In genomic region chr16:87440184-87440686, GRCm38 (mm10) we compare ENCODE assay signal across 8 mouse cellular contexts. TPM values are rescaled to one million over a fixed set of nuclear protein-coding genes. Genes with fewer than 3 reads are reported as not detected.
DNase-seq lines count a peak whose midpoint lies in the region; ATAC-seq and TF ChIP-seq lines count a peak whose summit lies in the region.

TSS of gene Rwdd2b (minus strand) at chr16:87440573.

- peak within 1 kb of the TSS; percentile 96 for H3K9ac ChIP-seq in heart, embryonic 15.5 days
- H3K9ac ChIP-seq in liver, embryonic 14.5 days (replicated peaks), result peak within 1 kb of the TSS; percentile 76
- peak within 1 kb of the TSS; percentile 85 for H3K9ac ChIP-seq in neural tube, embryonic 11.5 days (ENCODE audit: low read length)
- peak within 1 kb of the TSS; percentile 81 for H3K9ac ChIP-seq in stomach, postnatal 0 days (ENCODE audit: low read length)

- H3K36me3 ChIP-seq in forebrain, embryonic 10.5 days (replicated peaks), result no peaks in the 10 kb centered on the region
- peaks cover 5% of the 10 kb centered on the region; the same call in 1 of the 2 replicates for H3K36me3 ChIP-seq in heart, embryonic 15.5 days
- no peaks in the 10 kb centered on the region for H3K36me3 ChIP-seq in liver, embryonic 14.5 days (replicated peaks; ENCODE audit: control insufficient read depth, insufficient read depth, low read depth)
- H3K36me3 ChIP-seq in neural tube, embryonic 11.5 days (ENCODE audit: control insufficient read depth, insufficient read depth, low read length), result no peaks in the 10 kb centered on the region
- H3K36me3 ChIP-seq in stomach, postnatal 0 days (ENCODE audit: control insufficient read depth, insufficient read depth, low read length), result no peaks in the 10 kb centered on the region

- WGBS in forebrain, embryonic 10.5 days, result under 1% methylated on average over 38 of the region's 38 CpGs
- WGBS in heart, embryonic 15.5 days, result under 1% methylated on average over 38 of the region's 38 CpGs
- WGBS in liver, embryonic 14.5 days (ENCODE audit: insufficient replicate concordance), result under 1% methylated on average over 38 of the region's 38 CpGs
- under 1% methylated on average over 38 of the region's 38 CpGs for WGBS in neural tube, embryonic 11.5 days
- WGBS in stomach, postnatal 0 days, result under 1% methylated on average over 38 of the region's 38 CpGs

- peaks cover 14% of the 10 kb centered on the region for H3K4me1 ChIP-seq in forebrain, embryonic 10.5 days
- H3K4me1 ChIP-seq in heart, embryonic 15.5 days (replicated peaks), result peaks cover 14% of the 10 kb centered on the region
- H3K4me1 ChIP-seq in liver, embryonic 14.5 days (replicated peaks; ENCODE audit: control insufficient read depth in 2 of 2, insufficient read depth in 2 of 2, low read length in 1 of 2), result peaks cover 11 to 13% of the 10 kb centered on the region in 2 experiments
- no peaks in the 10 kb centered on the region for H3K4me1 ChIP-seq in neural tube, embryonic 11.5 days (ENCODE audit: control insufficient read depth, insufficient read depth, low read length)
- H3K4me1 ChIP-seq in stomach, postnatal 0 days (replicated peaks; ENCODE audit: control insufficient read depth, insufficient read depth), result no peaks in the 10 kb centered on the region; the same call in 1 of the 2 replicates

- peak within 1 kb of the TSS; percentile 86 for H3K4me2 ChIP-seq in heart, embryonic 15.5 days
- peak within 1 kb of the TSS; percentile 96 for H3K4me2 ChIP-seq in liver, embryonic 14.5 days (ENCODE audit: low read depth)
- peak within 1 kb of the TSS; percentile 78 for H3K4me2 ChIP-seq in neural tube, embryonic 11.5 days (ENCODE audit: low read depth)
- H3K4me2 ChIP-seq in stomach, postnatal 0 days (replicated peaks; ENCODE audit: low read depth), result peak within 1 kb of the TSS; percentile 70

- peak; percentile 93 for ATAC-seq in heart, embryonic 15.5 days (replicated peaks; ENCODE audit: insufficient number of reproducible peaks, insufficient read depth, low FRiP score, low read depth)
- ATAC-seq in liver, embryonic 14.5 days (ENCODE audit: insufficient read depth), result peak; percentile 98
- peak; percentile 96 for ATAC-seq in neural tube, embryonic 11.5 days (ENCODE audit: insufficient read depth, low FRiP score, low TSS enrichment)
- ATAC-seq in stomach, postnatal 0 days (ENCODE audit: low FRiP score, low TSS enrichment), result peak; percentile 96

- peak within 1 kb of the TSS; percentile 96 for H3K27ac ChIP-seq in forebrain, embryonic 10.5 days
- peak within 1 kb of the TSS; percentile 94 for H3K27ac ChIP-seq in heart, embryonic 15.5 days
- peak within 1 kb of the TSS; percentile 34 for H3K27ac ChIP-seq in liver, embryonic 14.5 days
- peak within 1 kb of the TSS; percentile 80 for H3K27ac ChIP-seq in neural tube, embryonic 11.5 days (ENCODE audit: low read depth, low read length)
- peak within 1 kb of the TSS; percentile 93 for H3K27ac ChIP-seq in stomach, postnatal 0 days (replicated peaks)

- H3K4me3 ChIP-seq in forebrain, embryonic 10.5 days, result peak within 1 kb of the TSS; percentile 83
- H3K4me3 ChIP-seq in heart, embryonic 15.5 days, result peak within 1 kb of the TSS; percentile 97
- H3K4me3 ChIP-seq in liver, embryonic 14.5 days (ENCODE audit: insufficient read depth in 1 of 2, low read depth in 2 of 2, low read length in 2 of 2), result peak within 1 kb of the TSS; percentile 63 to 70
- H3K4me3 ChIP-seq in neural tube, embryonic 11.5 days (ENCODE audit: low read depth, low read length), result peak within 1 kb of the TSS; percentile 75
- peak within 1 kb of the TSS; percentile 71 for H3K4me3 ChIP-seq in stomach, postnatal 0 days (ENCODE audit: low read depth, low read length)

- DNase-seq in CD8-positive naive resting alpha-beta T cell, adult 2 months (ENCODE audit: low read depth in 2 of 2, low spot score in 2 of 2), result peak; percentile 88 to 90
- DNase-seq in c-Kit-positive CD71-negative TER-119-negative erythroid progenitor cells, embryonic 14.5 days (ENCODE audit: low read depth), result peak; percentile 95
- DNase-seq in forebrain, embryonic 10.5 days (ENCODE audit: extremely low spot score, low spot score), result peak; percentile 90
- DNase-seq in kidney, postnatal 25 days, result peak; percentile 97
- DNase-seq in liver, embryonic 14.5 days (ENCODE audit: low read depth in 3 of 3, low spot score in 3 of 3), result peak; percentile 88 to 92 (median 88)
- DNase-seq in neural tube, embryonic 11.5 days (ENCODE audit: low spot score), result peak; percentile 93
- DNase-seq in stomach, postnatal 0 days (ENCODE audit: low spot score), result peak; percentile 94

- TF ChIP-seq EP300 in liver, embryonic 14.5 days (IDR thresholded peaks at IDR 0.05; ENCODE audit: low read depth), result no peak
- TF ChIP-seq EP300 in stomach, postnatal 0 days (optimal IDR thresholded peaks at IDR 0.05), result no peak

- no peaks in the 10 kb centered on the region for H3K9me3 ChIP-seq in forebrain, embryonic 10.5 days
- no peaks in the 10 kb centered on the region for H3K9me3 ChIP-seq in heart, embryonic 15.5 days (replicated peaks)
- H3K9me3 ChIP-seq in liver, embryonic 14.5 days (ENCODE audit: control insufficient read depth, low read length), result no peaks in the 10 kb centered on the region
- H3K9me3 ChIP-seq in neural tube, embryonic 11.5 days (ENCODE audit: control insufficient read depth, low read length), result no peaks in the 10 kb centered on the region
- H3K9me3 ChIP-seq in stomach, postnatal 0 days (ENCODE audit: control insufficient read depth, low read length), result no peaks in the 10 kb centered on the region

- TF ChIP-seq CTCF in liver, embryonic 14.5 days (IDR thresholded peaks at IDR 0.05; ENCODE audit: low read depth), result 0 out of 2 replicates have a peak, but pooled peaks have one; percentile 3
- TF ChIP-seq CTCF in stomach, postnatal 0 days (IDR thresholded peaks at IDR 0.05; ENCODE audit: low read depth), result no peak

- no peaks in the 10 kb centered on the region for H3K27me3 ChIP-seq in forebrain, embryonic 10.5 days (ENCODE audit: poor library complexity, severe bottlenecking)
- no peaks in the 10 kb centered on the region for H3K27me3 ChIP-seq in heart, embryonic 15.5 days
- H3K27me3 ChIP-seq in liver, embryonic 14.5 days (ENCODE audit: control insufficient read depth, insufficient read depth, low read length), result no peaks in the 10 kb centered on the region
- no peaks in the 10 kb centered on the region for H3K27me3 ChIP-seq in neural tube, embryonic 11.5 days (ENCODE audit: control insufficient read depth, insufficient read depth, low read length)
- no peaks in the 10 kb centered on the region for H3K27me3 ChIP-seq in stomach, postnatal 0 days (ENCODE audit: control insufficient read depth, insufficient read depth, low read length)

RNA-seq across cellular contexts. Expression of gene Rwdd2b, which starts in this region (rescaled TPM):
- 10.5 and 11.2 TPM in 2 replicates for polyA plus RNA-seq in forebrain, embryonic 10.5 days (2016; fragmentation: Nextera tagmentation; extraction: Ambion mirVana)
- 10.9 and 11.1 TPM in 2 replicates for polyA plus RNA-seq in heart, embryonic 15.5 days (2015; fragmentation: Nextera tagmentation; extraction: Ambion mirVana)
- 2.4 and 2.7 TPM in 2 replicates for polyA plus RNA-seq in liver, embryonic 14.5 days (2012; rRNA removed)
- 4.1 and 4.5 TPM in 2 replicates for polyA plus RNA-seq in liver, embryonic 14.5 days (2014; fragmentation: Nextera tagmentation; extraction: Ambion mirVana)
- polyA plus RNA-seq in neural tube, embryonic 11.5 days (2014; fragmentation: Nextera tagmentation; extraction: Ambion mirVana), result 13.3 and 13.6 TPM in 2 replicates
- 6.9 and 7.5 TPM in 2 replicates for polyA plus RNA-seq in stomach, postnatal 0 days (2015; fragmentation: Nextera tagmentation; extraction: Ambion mirVana)

Comparison
In these comparisons a context has a peak if more than half of its experiments do, and no peak if none do; other contexts are left out.
1. Peak in every context shown above with its lines: DNase-seq, ATAC-seq, H3K4me3 ChIP-seq and H3K27ac ChIP-seq.
2. H3K27ac ChIP-seq: peak in every context shown above with its lines; median percentile 96 in forebrain, embryonic 10.5 days; 94 in heart, embryonic 15.5 days; 93 in stomach, postnatal 0 days; 80 in neural tube, embryonic 11.5 days; 34 in liver, embryonic 14.5 days.